Mouse (Mus musculus) MEL-GATA-1-ER (cell line): ENCODE results near the gene Cfap300.

ENCODE experiments used
- DNase-seq: peaks from one replicate; pipeline ENCODE4 v3.0.0-alpha.2; 2012; ENCODE audit warnings: low read depth; ENCODE audit errors: extremely low read depth

The Cfap300 gene

DNA sequence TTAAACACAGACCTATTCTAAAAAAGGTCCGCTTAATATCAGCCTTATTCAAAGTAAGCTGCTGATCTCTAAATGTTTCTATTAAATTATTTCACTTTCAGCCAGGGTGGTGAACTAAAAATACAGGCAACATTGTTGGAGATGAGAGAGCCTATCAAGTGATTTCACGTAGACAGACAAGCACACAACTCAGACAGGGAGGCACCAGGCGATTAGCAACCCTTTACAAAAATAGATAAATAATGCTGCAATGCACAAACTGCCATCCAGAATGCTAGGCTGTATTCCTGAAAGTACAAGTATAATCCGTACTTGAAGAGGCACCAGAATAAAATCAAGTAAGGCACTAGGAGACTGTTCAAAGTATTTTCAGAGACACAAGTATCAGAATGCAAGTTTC is 58.3 kb downstream of the Cfap300 start:
- DNase-seq, result no peak

DNA sequence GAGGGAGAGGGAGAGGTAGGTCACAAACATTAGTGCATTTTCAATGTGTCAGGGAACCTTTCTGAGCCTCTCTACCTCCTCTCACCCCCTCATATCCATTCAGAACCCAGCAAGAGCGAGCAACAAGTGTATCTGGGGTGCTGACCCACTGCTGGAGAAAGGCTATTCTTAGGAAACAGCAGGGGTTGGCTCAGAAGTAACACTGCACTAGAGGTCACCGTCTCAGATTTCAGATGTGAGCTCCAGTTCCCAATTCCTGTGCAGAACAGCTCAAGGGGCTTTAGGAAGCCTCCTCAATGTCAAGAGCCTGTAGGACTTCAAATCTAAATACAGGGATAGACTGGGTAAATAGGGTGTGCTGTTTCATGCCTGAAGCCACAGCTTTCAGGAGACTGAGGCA is 59.0 kb downstream of the Cfap300 start:
- no peak for DNase-seq

GRCm38 (mm10) chr9:7980162-7980561 is 62.5 kb downstream of the Cfap300 start:
- DNase-seq, result no peak

DNA sequence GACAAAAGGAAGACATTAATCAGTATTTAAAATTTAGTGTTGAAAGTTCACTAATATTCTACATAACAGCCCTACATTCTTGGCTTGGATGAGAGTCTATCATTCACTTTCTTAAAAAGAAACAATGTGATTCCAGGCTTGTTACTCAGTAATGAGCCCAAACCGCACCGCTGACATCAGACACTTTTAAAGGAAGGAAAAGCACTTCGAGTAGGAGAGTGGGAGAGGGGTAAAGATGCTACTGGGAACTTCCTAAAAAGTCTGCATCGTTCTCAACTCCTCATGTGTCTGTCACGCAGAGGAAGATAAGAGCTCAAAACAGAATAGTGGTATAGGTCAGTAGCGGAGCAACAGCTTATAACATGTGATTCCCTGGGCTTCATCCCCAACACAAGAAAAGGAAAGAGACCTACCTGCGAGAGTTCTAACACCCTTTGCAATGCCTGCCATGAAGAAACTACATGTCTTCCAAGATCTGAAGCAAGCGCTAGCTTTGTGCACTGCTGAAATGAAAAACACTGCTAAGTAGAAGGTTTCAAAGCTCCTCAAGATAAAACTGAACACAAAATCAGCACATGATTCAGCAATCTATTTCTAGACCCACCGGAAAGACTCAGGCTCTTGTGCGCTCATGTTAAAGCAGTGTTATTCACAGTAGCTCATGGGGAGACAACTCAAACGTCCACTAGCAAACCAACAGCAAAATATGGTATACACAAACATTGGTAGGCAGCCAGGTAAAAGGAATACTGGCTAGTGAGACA is 63.3 kb downstream of the Cfap300 start:
- DNase-seq, result no peak

DNA sequence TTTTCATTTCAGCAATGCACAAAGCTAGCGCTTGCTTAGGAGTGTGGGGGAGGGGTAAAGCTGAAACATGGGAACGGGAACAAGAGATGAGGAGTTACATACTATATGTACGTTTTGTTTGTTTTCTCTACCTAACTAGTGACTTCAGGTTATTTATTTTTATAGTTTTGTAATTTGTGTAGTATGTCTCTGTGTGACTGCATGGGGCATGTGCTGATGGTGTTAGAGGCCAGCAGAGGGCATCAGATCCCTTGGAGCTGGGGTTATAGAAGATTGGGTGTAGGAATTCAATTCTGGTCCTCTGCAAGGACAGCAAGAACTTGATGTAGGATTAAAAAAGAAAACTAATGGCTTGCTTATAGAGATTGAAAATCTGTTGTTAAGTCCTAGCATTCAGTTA is 64.1 kb downstream of the Cfap300 start:
- no peak for DNase-seq

DNA sequence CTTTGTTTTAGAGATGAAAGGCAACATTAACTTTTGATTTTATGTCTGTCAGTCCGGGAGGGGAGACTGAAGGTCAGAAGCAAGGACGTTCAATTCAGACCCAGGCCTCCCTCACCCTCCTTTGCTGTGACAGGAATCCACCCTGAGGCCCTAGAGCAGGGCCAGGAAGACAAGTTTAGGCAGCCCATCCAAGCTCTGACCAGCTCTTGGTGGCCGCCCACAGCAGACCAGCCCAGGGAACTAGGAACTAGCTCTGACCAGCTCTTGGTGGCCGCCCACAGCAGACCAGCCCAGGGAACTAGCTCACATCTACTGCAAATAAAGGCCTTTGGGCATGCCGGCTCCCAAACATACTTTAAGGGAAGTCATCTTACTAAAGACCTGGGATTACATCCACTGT is 65.0 kb downstream of the Cfap300 start:
- no peak for DNase-seq

DNA sequence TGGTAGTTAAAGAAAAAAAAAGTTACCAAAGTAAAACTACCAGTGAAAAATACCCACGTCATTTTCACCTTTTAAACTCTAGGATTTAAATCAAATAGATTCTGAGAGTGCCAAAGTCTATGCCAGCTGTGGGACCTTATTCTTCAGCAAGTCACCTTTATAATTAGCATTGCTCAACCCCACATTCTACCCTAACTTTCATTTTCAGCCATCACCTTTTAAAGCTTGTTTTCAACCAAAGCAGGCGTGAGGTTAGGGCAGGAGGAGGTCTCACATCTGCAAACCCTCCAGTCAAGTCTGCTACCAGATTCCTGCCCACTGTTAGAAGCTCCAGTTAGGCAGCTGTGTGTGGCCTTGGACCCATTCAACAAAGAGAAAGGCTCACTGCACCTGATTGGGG is 70.6 kb downstream of the Cfap300 start:
- no peak for DNase-seq
